Mouse (Mus musculus) lung, adult 2 months (tissue): ENCODE data around the gene Srek1. TPM values are rescaled to one million over a fixed set of nuclear protein-coding genes. Genes with fewer than 3 reads are reported as not detected.

ENCODE experiments used
- DNase-seq: peaks from one replicate; pipeline ENCODE4 v3.0.0; 2022
- H3K4me1 ChIP-seq: fragments of 200-500 bp; 2 replicates; pipeline ENCODE4 v1.6.1; 2011; ENCODE audit warnings: low read length; ENCODE audit not compliant: control insufficient read depth, insufficient read depth
- H3K4me3 ChIP-seq: fragments of 200-500 bp; replicated peaks from 2 replicates; pipeline ENCODE3; 2011; ENCODE audit warnings: low read depth, mild to moderate bottlenecking, control low read depth, low read length; ENCODE audit errors: extremely low read depth
- CTCF ChIP-seq: fragments of 200-500 bp; IDR thresholded peaks from 2 replicates; pipeline ENCODE4 v1.5.1; 2011; ENCODE audit warnings: mild to moderate bottlenecking, low read length, control low read depth; ENCODE audit not compliant: insufficient read depth
- POLR2A ChIP-seq: fragments of 200-500 bp; IDR thresholded peaks from 2 replicates; pipeline ENCODE4 v1.6.1; 2011; ENCODE audit warnings: low read depth, mild to moderate bottlenecking, control low read depth, low read length, borderline replicate concordance; ENCODE audit errors: extremely low read depth
- WGBS: fragments of 180-500 bp; shearing (Covaris S2); methylation state at CpG from one replicate; pipeline ENCODE4 v1.1.7; 2018; 5-methylcytosine and 5-hydroxymethylcytosine counted together
- polyA plus RNA-seq: library from polyadenylated mRNA; depleted of rRNA; stranded (reverse); fragments of >200 nt; gene quantifications from 2 replicates; pipeline ENCODE4 v1.2.3, GENCODE M21; 2012

The Srek1 gene
- polyA plus RNA-seq, 1 experiment, result 48.6 TPM

- no peak for TF ChIP-seq POLR2A
- TF ChIP-seq CTCF, result no peak
- Histone ChIP-seq H3K4me1 (no peaks in the 10 kb centered on the region; the same call in 1 of the 2 replicates), H3K4me3 (no peak overlapping the region)
- 90% methylated on average over 5 of the region's 5 CpGs for WGBS
- DNase-seq, result no peak
Measured at GRCm38 (mm10) chr13:103735330-103736007, 38.9 kb downstream of the Srek1 start.

GRCm38 (mm10) chr13:103726872-103727271 is 47.5 kb downstream of the Srek1 start:
- TF ChIP-seq CTCF (no peak), POLR2A (no peak)
- DNase-seq, result no peak
- no peaks in the 10 kb centered on the region for H3K4me1 ChIP-seq
- H3K4me3 ChIP-seq, result no peak overlapping the region
- 69% methylated on average over 2 of the region's 2 CpGs for WGBS

- Histone ChIP-seq H3K4me3 (no peak overlapping the region), H3K4me1 (peaks cover 2% of the 10 kb centered on the region; the same call in 1 of the 2 replicates)
- 31% methylated on average over 11 of the region's 11 CpGs for WGBS
- DNase-seq, result peak; percentile 24
- TF ChIP-seq CTCF, result no peak
- TF ChIP-seq POLR2A, result peak; percentile 33; the same call in 1 of the 2 replicates
Measured at GRCm38 (mm10) chr13:103711406-103712025, 62.9 kb downstream of the Srek1 start.

GRCm38 (mm10) chr13:103710359-103710781 is 64.0 kb downstream of the Srek1 start:
- peak; percentile 33 for DNase-seq
- Histone ChIP-seq H3K4me3 (no peak overlapping the region), H3K4me1 (peaks cover 2% of the 10 kb centered on the region; the same call in 1 of the 2 replicates)
- TF ChIP-seq CTCF, result peak; percentile 70
- no peak for TF ChIP-seq POLR2A
- 41% methylated on average over 7 of the region's 7 CpGs for WGBS

- no peak for DNase-seq
- Histone ChIP-seq H3K4me3 (no peak overlapping the region), H3K4me1 (no peaks in the 10 kb centered on the region)
- WGBS, result 65% methylated on average over 6 of the region's 6 CpGs
- TF ChIP-seq POLR2A, result no peak
Measured at GRCm38 (mm10) chr13:103705436-103705978, 68.9 kb downstream of the Srek1 start.

- 62% methylated on average over 6 of the region's 6 CpGs for WGBS
- TF ChIP-seq POLR2A (no peak), CTCF (no peak)
- no peak for DNase-seq
- Histone ChIP-seq H3K4me3 (no peak overlapping the region), H3K4me1 (no peaks in the 10 kb centered on the region)
Measured at GRCm38 (mm10) chr13:103703833-103704232, 70.6 kb downstream of the Srek1 start.

- TF ChIP-seq CTCF, result peak; percentile 95
- no peak for TF ChIP-seq POLR2A
- 34% methylated on average over 7 of the region's 7 CpGs for WGBS
- Histone ChIP-seq H3K4me3 (no peak overlapping the region), H3K4me1 (no peaks in the 10 kb centered on the region)
- peak; percentile 62 for DNase-seq
Measured at GRCm38 (mm10) chr13:103703386-103703785, 71.0 kb downstream of the Srek1 start.

GRCm38 (mm10) chr13:103702266-103702665 is 72.1 kb downstream of the Srek1 start:
- Histone ChIP-seq H3K4me3 (no peak overlapping the region), H3K4me1 (no peaks in the 10 kb centered on the region)
- no peak for TF ChIP-seq POLR2A
- no peak for TF ChIP-seq CTCF
- DNase-seq, result no peak
- WGBS, result 80% methylated on average over 3 of the region's 3 CpGs

- Histone ChIP-seq H3K4me3 (no peak overlapping the region), H3K4me1 (no peaks in the 10 kb centered on the region)
- DNase-seq, result no peak
- 80% methylated on average over 2 of the region's 2 CpGs for WGBS
- TF ChIP-seq POLR2A (no peak), CTCF (no peak)
Measured at GRCm38 (mm10) chr13:103700752-103701151, 73.7 kb downstream of the Srek1 start.
